ENCODE assay signal across 20 mouse cellular contexts in the genomic region with DNA sequence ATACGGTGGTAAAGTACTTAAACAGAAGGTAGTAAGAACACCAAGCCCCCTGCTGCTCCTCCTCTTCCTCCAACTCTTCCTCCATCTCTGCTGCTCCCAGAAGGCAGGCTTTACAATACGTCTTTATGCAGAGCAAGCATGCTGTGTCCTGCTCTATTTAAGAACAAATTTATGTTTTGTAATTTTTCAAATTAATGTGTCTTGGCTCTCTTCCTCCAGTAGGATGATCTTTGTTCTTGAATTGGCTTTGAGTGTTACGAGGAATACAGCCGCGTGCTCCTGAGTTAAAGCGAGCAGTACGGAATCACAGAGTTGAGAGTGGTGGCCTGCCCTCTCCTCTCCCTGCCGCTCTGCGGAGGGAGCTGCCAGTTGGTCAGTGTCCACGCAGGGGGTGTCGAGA. TPM values are rescaled to one million over a fixed set of nuclear protein-coding genes. Genes with fewer than 3 reads are reported as not detected.
DNase-seq lines count a peak whose midpoint lies in the region; ATAC-seq and TF ChIP-seq lines count a peak whose summit lies in the region.
"Had no signal": no experiment of that assay in that cellular context is flagged by ENCODE, and none has a peak within 500 bp of the region (broad histone marks: within the 10 kb centered on the region; RNA-seq: fewer than 3 reads in every experiment).

No protein-coding gene starts in this region.

- no peak for DNase-seq in kidney, postnatal 36 days
- peak; percentile 47 for DNase-seq in lung, embryonic 14.5 days
- DNase-seq in lung, adult 2 months, result no peak
- DNase-seq in gonadal fat pad, adult 2 months (ENCODE audit: low read depth), result peak; percentile 69
- no peak for DNase-seq in spleen, adult 12 weeks (ENCODE audit: low spot score)
- DNase-seq: adrenal gland, adult 2 months; cerebellum, adult 2 months; cerebellum, postnatal 10 days; gastrocnemius, adult 2 months; gastrocnemius, postnatal 25 days; heart, adult 11 months; heart, postnatal 10 days had no signal

- TF ChIP-seq POLR2A in lung, adult 2 months (IDR thresholded peaks at IDR 0.05; ENCODE audit: borderline replicate concordance, extremely low read depth, low read depth, low read length), result no peak

- H3K36me3 ChIP-seq in kidney, embryonic 14.5 days (ENCODE audit: control insufficient read depth, insufficient read depth, low read length), result no peaks in the 10 kb centered on the region
- 0 out of 2 replicates have a peak, but pooled peaks cover 7% of the 10 kb centered on the region for H3K36me3 ChIP-seq in lung, embryonic 14.5 days (ENCODE audit: insufficient read depth)
- H3K36me3 ChIP-seq in limb, embryonic 15.5 days, result no peaks in the 10 kb centered on the region
- H3K36me3 ChIP-seq: hindbrain, embryonic 13.5 days had no signal

- no peak for TF ChIP-seq CTCF in lung, embryonic 14.5 days (IDR thresholded peaks at IDR 0.05; ENCODE audit: low read depth)
- no peak for TF ChIP-seq CTCF in lung, adult 2 months (IDR thresholded peaks at IDR 0.05; ENCODE audit: insufficient read depth, low read length)

- no peak overlapping the region for H3K4me3 ChIP-seq in kidney, embryonic 14.5 days (ENCODE audit: low read length)
- H3K4me3 ChIP-seq in lung, embryonic 14.5 days (ENCODE audit: low read depth, low read length), result no peak overlapping the region
- no peak overlapping the region for H3K4me3 ChIP-seq in lung, adult 2 months (replicated peaks; ENCODE audit: extremely low read depth, low read depth, low read length)
- no peak overlapping the region for H3K4me3 ChIP-seq in limb, embryonic 15.5 days
- H3K4me3 ChIP-seq: embryonic facial prominence, embryonic 10.5 days; forebrain, embryonic 10.5 days; gastrocnemius, adult 2 months; hindbrain, embryonic 13.5 days had no signal

- H3K4me2 ChIP-seq in kidney, embryonic 14.5 days (replicated peaks; ENCODE audit: low read depth, low read length), result no peak overlapping the region
- H3K4me2 ChIP-seq in lung, embryonic 14.5 days, result no peak overlapping the region
- no peak overlapping the region for H3K4me2 ChIP-seq in limb, embryonic 15.5 days
- H3K4me2 ChIP-seq: hindbrain, embryonic 13.5 days had no signal

- no peaks in the 10 kb centered on the region for H3K27me3 ChIP-seq in kidney, embryonic 14.5 days (ENCODE audit: control insufficient read depth, insufficient read depth, low read length)
- H3K27me3 ChIP-seq in lung, embryonic 14.5 days (ENCODE audit: insufficient read depth, low read length), result no peaks in the 10 kb centered on the region
- H3K27me3 ChIP-seq in limb, embryonic 15.5 days, result no peaks in the 10 kb centered on the region
- H3K27me3 ChIP-seq: hindbrain, embryonic 13.5 days; Patski had no signal

- H3K4me1 ChIP-seq in kidney, embryonic 14.5 days (ENCODE audit: control insufficient read depth, insufficient read depth, low read length), result peaks cover 28% of the 10 kb centered on the region
- H3K4me1 ChIP-seq in lung, embryonic 14.5 days (ENCODE audit: insufficient read depth), result peaks cover 25% of the 10 kb centered on the region
- H3K4me1 ChIP-seq in lung, adult 2 months (ENCODE audit: control insufficient read depth, insufficient read depth, low read length), result peaks cover 3% of the 10 kb centered on the region; the same call in 1 of the 2 replicates
- H3K4me1 ChIP-seq in limb, embryonic 15.5 days, result peaks cover 44% of the 10 kb centered on the region

- no peak overlapping the region for H3K27ac ChIP-seq in kidney, embryonic 14.5 days (ENCODE audit: low read depth, low read length)
- H3K27ac ChIP-seq in lung, embryonic 14.5 days (ENCODE audit: low read depth), result no peak overlapping the region
- H3K27ac ChIP-seq in limb, embryonic 15.5 days, result 0 out of 2 replicates have a peak overlapping the region, but pooled peaks have one; percentile 2
- H3K27ac ChIP-seq: embryonic facial prominence, embryonic 10.5 days; forebrain, embryonic 10.5 days; gastrocnemius, adult 2 months had no signal

- 0 out of 2 replicates have a peak, but pooled peaks have one; percentile 36 for ATAC-seq in kidney, embryonic 14.5 days (ENCODE audit: low FRiP score, low TSS enrichment)
- ATAC-seq in lung, embryonic 14.5 days (ENCODE audit: insufficient read depth), result no peak
- no peak for ATAC-seq in limb, embryonic 15.5 days (ENCODE audit: insufficient number of reproducible peaks, low FRiP score, low TSS enrichment, low read depth)
- ATAC-seq: activated CD4-positive, CD25-positive, alpha-beta regulatory T cell, adult 4 months; forebrain, embryonic 14.5 days; Patski had no signal

- H3K9me3 ChIP-seq in kidney, embryonic 14.5 days (ENCODE audit: control insufficient read depth, low read length), result no peaks in the 10 kb centered on the region
- no peaks in the 10 kb centered on the region for H3K9me3 ChIP-seq in lung, embryonic 14.5 days (ENCODE audit: low read depth, low read length)
- no peaks in the 10 kb centered on the region for H3K9me3 ChIP-seq in limb, embryonic 15.5 days
- H3K9me3 ChIP-seq: embryonic facial prominence, embryonic 10.5 days; forebrain, embryonic 10.5 days; hindbrain, embryonic 13.5 days had no signal

- 66% methylated on average over 11 of the region's 11 CpGs for WGBS in kidney, embryonic 14.5 days
- WGBS in lung, embryonic 14.5 days, result 50% methylated on average over 11 of the region's 11 CpGs
- WGBS in lung, adult 2 months, result 72% methylated on average over 11 of the region's 11 CpGs
- WGBS in limb, embryonic 15.5 days, result 63% methylated on average over 11 of the region's 11 CpGs

- H3K9ac ChIP-seq in kidney, embryonic 14.5 days (ENCODE audit: low read depth, low read length), result no peak overlapping the region
- no peak overlapping the region for H3K9ac ChIP-seq in lung, embryonic 14.5 days
- H3K9ac ChIP-seq in limb, embryonic 15.5 days, result no peak overlapping the region
- H3K9ac ChIP-seq: hindbrain, embryonic 13.5 days had no signal

RNA-seq across cellular contexts. Expression of gene Igf1r, which starts 34.2 kb away (rescaled TPM):
- 29.7 and 31.6 TPM in 2 replicates for polyA plus RNA-seq in kidney, embryonic 14.5 days (2014; fragmentation: Nextera tagmentation; extraction: Ambion mirVana)
- 19.6 and 19.7 TPM in 2 replicates for polyA plus RNA-seq in lung, embryonic 14.5 days (2014; fragmentation: Nextera tagmentation; extraction: Ambion mirVana)
- 12.2 and 16.9 TPM in 2 replicates for polyA plus RNA-seq in lung, adult 2 months (2012; rRNA removed)
- polyA plus RNA-seq in gonadal fat pad, adult 2 months (2012; rRNA removed), result 30.8 and 42.9 TPM in 2 replicates
- polyA plus RNA-seq in limb, embryonic 15.5 days (2015; fragmentation: Nextera tagmentation; extraction: Ambion mirVana), result 22.1 and 26.3 TPM in 2 replicates

Comparison
In these comparisons a context has a peak if more than half of its experiments do, and no peak if none do; other contexts are left out.
1. DNase-seq: peak in lung, embryonic 14.5 days (single experiment) and gonadal fat pad, adult 2 months (single experiment); none in kidney, postnatal 36 days (0 of 2), lung, adult 2 months (single experiment) and spleen, adult 12 weeks (single experiment).